Mouse (Mus musculus): Measurements from ENCODE around the gene Lemd1. TPM values are rescaled to one million over a fixed set of nuclear protein-coding genes. Genes with fewer than 3 reads are reported as not detected.

The Lemd1 gene
- polyA plus RNA-seq, 1 experiment from 2014 or later, result 0.27 TPM

DNA sequence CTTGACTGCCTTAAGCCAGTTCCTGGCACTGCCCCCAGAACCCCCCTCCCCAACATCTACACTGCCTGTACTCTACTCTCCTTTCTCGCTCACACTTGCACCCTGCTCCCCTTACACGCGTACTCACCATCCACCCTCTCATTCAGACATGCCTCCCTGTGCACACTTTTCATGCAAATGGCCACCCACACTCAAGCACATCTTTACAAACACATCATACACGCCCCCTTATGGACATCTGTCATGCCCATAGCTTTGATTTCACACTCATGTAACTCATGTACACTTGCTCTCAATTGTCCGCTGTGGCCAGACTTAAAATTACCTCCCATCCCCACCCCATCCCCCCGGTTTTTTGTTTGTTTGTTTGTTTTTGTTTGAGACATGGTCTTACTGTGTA lies 116.7 kb downstream of the Lemd1 start:
- no peak for ATAC-seq (replicated peaks; ENCODE audit: low FRiP score)
- Histone ChIP-seq H3K27ac (ENCODE audit: low read depth, low read length) (no peak overlapping the region), H3K4me3 (ENCODE audit: low read depth, low read length) (no peak overlapping the region), H3K9ac (ENCODE audit: low read depth, low read length) (no peak overlapping the region), H3K9me3 (ENCODE audit: control insufficient read depth, low read length) (no peaks in the 10 kb centered on the region), H3K27me3 (replicated peaks; ENCODE audit: control insufficient read depth, insufficient read depth, low read length) (peaks cover 3% of the 10 kb centered on the region), H3K36me3 (ENCODE audit: control insufficient read depth, insufficient read depth, low read length) (no peaks in the 10 kb centered on the region), H3K4me1 (replicated peaks; ENCODE audit: control insufficient read depth, insufficient read depth, low read length) (peaks cover 5% of the 10 kb centered on the region; the same call in 1 of the 2 replicates), H3K4me2 (no peak overlapping the region)
- DNase-seq (ENCODE audit: low spot score), result no peak
- WGBS, result 86% methylated on average over 6 of the region's 6 CpGs

DNA sequence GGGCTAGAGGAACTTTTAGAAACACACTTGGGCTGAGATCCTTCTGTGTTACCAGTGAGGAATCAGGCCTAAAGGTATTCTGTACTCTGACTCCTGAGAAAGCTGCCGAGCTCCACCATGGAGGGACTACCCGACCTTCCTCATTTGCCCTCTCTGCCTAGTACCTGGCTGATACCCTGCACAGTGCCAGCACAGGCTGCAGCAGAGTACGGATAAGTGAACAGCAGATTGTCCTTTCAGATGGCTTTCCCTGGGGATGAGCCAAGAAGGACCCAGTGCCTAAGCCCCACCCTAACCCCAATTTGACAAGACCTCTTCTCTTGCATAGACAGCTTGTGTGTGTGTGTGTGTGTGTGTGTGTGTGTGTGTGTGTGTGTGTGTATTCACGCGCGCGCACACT lies 117.4 kb downstream of the Lemd1 start:
- ATAC-seq (replicated peaks; ENCODE audit: low FRiP score), result no peak

More for the DNA sequence above, 117.4 kb downstream of the Lemd1 start:
- Histone ChIP-seq H3K4me1 (replicated peaks; ENCODE audit: control insufficient read depth, insufficient read depth, low read length) (peaks cover 5% of the 10 kb centered on the region; the same call in 1 of the 2 replicates), H3K27me3 (replicated peaks; ENCODE audit: control insufficient read depth, insufficient read depth, low read length) (peaks cover 3% of the 10 kb centered on the region), H3K36me3 (ENCODE audit: control insufficient read depth, insufficient read depth, low read length) (no peaks in the 10 kb centered on the region), H3K4me2 (no peak overlapping the region), H3K27ac (ENCODE audit: low read depth, low read length) (no peak overlapping the region), H3K9me3 (ENCODE audit: control insufficient read depth, low read length) (no peaks in the 10 kb centered on the region), H3K9ac (ENCODE audit: low read depth, low read length) (no peak overlapping the region), H3K4me3 (ENCODE audit: low read depth, low read length) (no peak overlapping the region)
- WGBS, result 73% methylated on average over 7 of the region's 7 CpGs
- no peak for DNase-seq (ENCODE audit: low spot score)

MicroRNAs within 50 kb of the gene (microRNA counts, 519-probe panel; counts per million panel counts)
- microRNA mmu-miR-135b, result not detected

Small RNA genes within 50 kb of the gene (microRNA-seq; reads per million reads assigned to microRNA genes)
- gene Mir135b (ENCODE audit: borderline number of aligned reads), result 310 reads per million, percentile 61 among the genes with 10 or more reads in this experiment

Other genes with a start within 250 kb of the Lemd1 start
- 3.5 and 3.8 TPM in 2 replicates for gene Slc45a3, start 228.5 kb upstream of the Lemd1 start, polyA plus RNA-seq (2014; fragmentation: Nextera tagmentation; extraction: Ambion mirVana)
- gene Elk4, start 183.8 kb upstream of the Lemd1 start, polyA plus RNA-seq (2014; fragmentation: Nextera tagmentation; extraction: Ambion mirVana), result 17.8 and 20.9 TPM in 2 replicates
- gene Mfsd4a, start 123.4 kb upstream of the Lemd1 start, polyA plus RNA-seq (2014; fragmentation: Nextera tagmentation; extraction: Ambion mirVana), result 9.9 and 10.8 TPM in 2 replicates
- gene Cdk18, start 51.7 kb upstream of the Lemd1 start, polyA plus RNA-seq (2014; fragmentation: Nextera tagmentation; extraction: Ambion mirVana), result 4.1 and 4.4 TPM in 2 replicates
- 0.04 and 0.08 TPM in 2 replicates for gene AC124108.1, start within 50 bp of the Lemd1 start, polyA plus RNA-seq (2014; fragmentation: Nextera tagmentation; extraction: Ambion mirVana)
- gene Gm10188, start 38.3 kb downstream of the Lemd1 start, polyA plus RNA-seq (2014; fragmentation: Nextera tagmentation; extraction: Ambion mirVana), result not detected in 2 replicates
- 0.05 TPM in 1 of 2 replicates, not detected in the other for gene Klhdc8a, start 107.2 kb downstream of the Lemd1 start, polyA plus RNA-seq (2014; fragmentation: Nextera tagmentation; extraction: Ambion mirVana)
- gene Nuak2, start 124.7 kb downstream of the Lemd1 start, polyA plus RNA-seq (2014; fragmentation: Nextera tagmentation; extraction: Ambion mirVana), result 1.2 and 2.0 TPM in 2 replicates
- gene Tmcc2, start 199.8 kb downstream of the Lemd1 start, polyA plus RNA-seq (2014; fragmentation: Nextera tagmentation; extraction: Ambion mirVana), result 24.6 and 28.1 TPM in 2 replicates
- gene Dstyk, start 226.1 kb downstream of the Lemd1 start, polyA plus RNA-seq (2014; fragmentation: Nextera tagmentation; extraction: Ambion mirVana), result 7.2 TPM in 2 replicates

Measured in liver, embryonic 11.5 days (tissue).